Mouse (Mus musculus): ENCODE data around the gene Mtf1. TPM values are rescaled to one million over a fixed set of nuclear protein-coding genes. Genes with fewer than 3 reads are reported as not detected.

The Mtf1 gene
- polyA plus RNA-seq, 3 experiments from 2014 or later = 12.6 to 20.4 (median 16.9) TPM

- ATAC-seq = no peak
Observed at GRCm38 (mm10) chr4:124856294-124856693, 54.4 kb downstream of the Mtf1 start.

GRCm38 (mm10) chr4:124858370-124858769 lies 56.5 kb downstream of the Mtf1 start:
- ATAC-seq = no peak

GRCm38 (mm10) chr4:124860446-124860845 lies 58.5 kb downstream of the Mtf1 start:
- ATAC-seq = no peak

- ATAC-seq = peak; percentile 41
Observed at GRCm38 (mm10) chr4:124861283-124862188, 59.6 kb downstream of the Mtf1 start, which contains the start of gene Maneal. Gene Maneal (minus strand): TSS chr4:124862171.

- ATAC-seq = no peak
Observed at GRCm38 (mm10) chr4:124872719-124873118, 70.8 kb downstream of the Mtf1 start.

- no peak for ATAC-seq
Observed at GRCm38 (mm10) chr4:124880599-124880998, 78.7 kb downstream of the Mtf1 start, which contains the start of gene Epha10. Gene Epha10 (plus strand): TSS chr4:124880899.

- no peak for ATAC-seq
Observed at GRCm38 (mm10) chr4:124881341-124881908, 79.5 kb downstream of the Mtf1 start.

GRCm38 (mm10) chr4:124882151-124882729 lies 80.3 kb downstream of the Mtf1 start:
- ATAC-seq = no peak

GRCm38 (mm10) chr4:124888702-124889101 lies 86.8 kb downstream of the Mtf1 start:
- ATAC-seq = no peak

- no peak for ATAC-seq
Observed at GRCm38 (mm10) chr4:124889935-124890334, 88.0 kb downstream of the Mtf1 start.

- ATAC-seq = no peak
Observed at GRCm38 (mm10) chr4:124890831-124891230, 88.9 kb downstream of the Mtf1 start.

- no peak for ATAC-seq
Observed at GRCm38 (mm10) chr4:124893769-124894168, 91.9 kb downstream of the Mtf1 start.

GRCm38 (mm10) chr4:124894508-124895428 lies 92.9 kb downstream of the Mtf1 start:
- no peak for ATAC-seq

GRCm38 (mm10) chr4:124898428-124898827 lies 96.5 kb downstream of the Mtf1 start:
- ATAC-seq = no peak

Other genes starting within 250 kb of the Mtf1 start
- gene 3100002H09Rik, start 191.3 kb upstream of the Mtf1 start, polyA plus RNA-seq (2017; shearing (Covaris generic)) = not detected
- gene Pou3f1, start 145.3 kb upstream of the Mtf1 start, polyA plus RNA-seq (2017; shearing (Covaris generic)) = not detected
- gene Utp11, start 108.5 kb upstream of the Mtf1 start, polyA plus RNA-seq (2017; shearing (Covaris generic)) = 10 to 100 TPM; 84.4 to 92.4 (median 85.0) TPM
- 10 to 100 TPM in 2 of 3 experiments, 1 to 10 TPM in 1; 8.2 to 15.6 (median 13.5) TPM for gene Fhl3, start 101.4 kb upstream of the Mtf1 start, polyA plus RNA-seq (2017; shearing (Covaris generic))
- 100 to 1,000 TPM; 106 to 117 (median 115) TPM for gene Sf3a3, start 87.3 kb upstream of the Mtf1 start, polyA plus RNA-seq (2017; shearing (Covaris generic))
- 100 to 1,000 TPM in 2 of 3 experiments, 10 to 100 TPM in 1; 93.6 to 120 (median 110) TPM for gene Inpp5b, start 60.3 kb upstream of the Mtf1 start, polyA plus RNA-seq (2017; shearing (Covaris generic))
- gene Yrdc, start 48.6 kb downstream of the Mtf1 start, polyA plus RNA-seq (2017; shearing (Covaris generic)) = 1 to 10 TPM; 2.8 to 5.3 (median 5.0) TPM
- 1 to 10 TPM; 4.3 to 4.7 (median 4.4) TPM for gene 1110065P20Rik, start 49.1 kb downstream of the Mtf1 start, polyA plus RNA-seq (2017; shearing (Covaris generic))
- gene Maneal, start 60.1 kb downstream of the Mtf1 start, polyA plus RNA-seq (2017; shearing (Covaris generic)) = under 1 TPM; 0.30 to 0.88 (median 0.60) TPM
- not detected for gene Epha10, start 78.8 kb downstream of the Mtf1 start, polyA plus RNA-seq (2017; shearing (Covaris generic))
- 10 to 100 TPM in 1 of 3 experiments, 1 to 10 TPM in 2; 7.3 to 13.8 (median 9.9) TPM for gene 9930104L06Rik, start 134.9 kb downstream of the Mtf1 start, polyA plus RNA-seq (2017; shearing (Covaris generic))
- gene Cdca8, start 137.2 kb downstream of the Mtf1 start, polyA plus RNA-seq (2017; shearing (Covaris generic)) = 100 to 1,000 TPM in 1 of 3 experiments, 10 to 100 TPM in 2; 12.5 to 130 (median 20.4) TPM
- not detected for gene Rspo1, start 184.3 kb downstream of the Mtf1 start, polyA plus RNA-seq (2017; shearing (Covaris generic))
- gene Gnl2, start 214.5 kb downstream of the Mtf1 start, polyA plus RNA-seq (2017; shearing (Covaris generic)) = 10 to 100 TPM; 44.4 to 76.7 (median 68.9) TPM